Mouse (Mus musculus): ENCODE data around the gene Akr1b10.
A peak's percentile ranks its signal among the peaks of the same experiment; 100 is the strongest.
"Not testable (repeated sequence)": the region's sequence is repeated elsewhere in the genome, so short reads cannot be mapped to it uniquely, and the experiment has no call there.

Gene Akr1b10

GRCm38 (mm10) chr6:34384110-34384661 lies at the start of gene Akr1b10:
Gene Akr1b10, plus strand, starts transcription at chr6:34384218.
- DNase-seq (ENCODE audit: low read depth), result peak; percentile 73

GRCm38 (mm10) chr6:34334673-34335072 lies 49.3 kb upstream of the Akr1b10 start:
- no peak for DNase-seq (ENCODE audit: low read depth)

- DNase-seq (ENCODE audit: low read depth), result no peak
Measured at GRCm38 (mm10) chr6:34337799-34338198, 46.2 kb upstream of the Akr1b10 start.

- DNase-seq (ENCODE audit: low read depth), result no peak
Measured at GRCm38 (mm10) chr6:34341991-34342390, 42.0 kb upstream of the Akr1b10 start.

- no peak for DNase-seq (ENCODE audit: low read depth)
Measured at GRCm38 (mm10) chr6:34342476-34342875, 41.5 kb upstream of the Akr1b10 start.

GRCm38 (mm10) chr6:34343426-34343825 lies 40.6 kb upstream of the Akr1b10 start:
- DNase-seq (ENCODE audit: low read depth), result no peak

GRCm38 (mm10) chr6:34344135-34344850 lies 39.7 kb upstream of the Akr1b10 start:
- DNase-seq (ENCODE audit: low read depth), result no peak

GRCm38 (mm10) chr6:34344935-34345334 lies 39.1 kb upstream of the Akr1b10 start:
- DNase-seq (ENCODE audit: low read depth), result no peak

GRCm38 (mm10) chr6:34346096-34346898 lies 37.7 kb upstream of the Akr1b10 start:
- peak; percentile 79 for DNase-seq (ENCODE audit: low read depth)

- no peak for DNase-seq (ENCODE audit: low read depth)
Measured at GRCm38 (mm10) chr6:34350037-34350699, 33.9 kb upstream of the Akr1b10 start.

- not testable (repeated sequence) for DNase-seq (ENCODE audit: low read depth)
Measured at GRCm38 (mm10) chr6:34351481-34351880, 32.5 kb upstream of the Akr1b10 start.

- DNase-seq (ENCODE audit: low read depth), result no peak
Measured at GRCm38 (mm10) chr6:34352401-34352800, 31.6 kb upstream of the Akr1b10 start.

GRCm38 (mm10) chr6:34353658-34354353 lies 30.2 kb upstream of the Akr1b10 start, which contains the start of gene Akr1b8:
Gene Akr1b8, plus strand, starts transcription at chr6:34354119.
- DNase-seq (ENCODE audit: low read depth), result no peak

GRCm38 (mm10) chr6:34354354-34355348 lies 29.4 kb upstream of the Akr1b10 start:
- DNase-seq (ENCODE audit: low read depth), result no peak

- no peak for DNase-seq (ENCODE audit: low read depth)
Measured at GRCm38 (mm10) chr6:34355349-34355747, 28.7 kb upstream of the Akr1b10 start.

GRCm38 (mm10) chr6:34355841-34356240 lies 28.2 kb upstream of the Akr1b10 start:
- no peak for DNase-seq (ENCODE audit: low read depth)

GRCm38 (mm10) chr6:34364217-34365136 lies 19.5 kb upstream of the Akr1b10 start:
- peak; percentile 34 for DNase-seq (ENCODE audit: low read depth)

- DNase-seq (ENCODE audit: low read depth), result no peak
Measured at GRCm38 (mm10) chr6:34367998-34368397, 16.0 kb upstream of the Akr1b10 start.

GRCm38 (mm10) chr6:34370081-34370480 lies 13.9 kb upstream of the Akr1b10 start:
- DNase-seq (ENCODE audit: low read depth), result no peak
